Mouse (Mus musculus) liver, embryonic 11.5 days (tissue): ENCODE results near the gene Zfp64. TPM values are rescaled to one million over a fixed set of nuclear protein-coding genes. Genes with fewer than 3 reads are reported as not detected.

ENCODE experiments used
- ATAC-seq: fragments of 200-750 bp; cut with Nextera tagmentation; replicated peaks from 2 replicates; pipeline ENCODE4 v1.8.0; 2017; ENCODE audit warnings: moderate number of reproducible peaks, mild to moderate bottlenecking, moderate TSS enrichment, moderate library complexity; ENCODE audit not compliant: low FRiP score
- DNase-seq: peaks from one replicate; pipeline ENCODE4 v3.0.0-alpha.2; 2017; ENCODE audit warnings: low spot score
- H3K27ac ChIP-seq: fragments of 300-500 bp; sonication (generic); 2 replicates; pipeline ENCODE4 v1.5.1; 2014; ENCODE audit warnings: mild to moderate bottlenecking, low read depth, low read length, control low read depth
- H3K27me3 ChIP-seq: fragments of 300-500 bp; sonication (generic); replicated peaks from 2 replicates; pipeline ENCODE4 v1.6.1; 2014; ENCODE audit warnings: low read length, mixed read lengths; ENCODE audit not compliant: control insufficient read depth, insufficient read depth
- H3K36me3 ChIP-seq: fragments of 300-500 bp; sonication (generic); 2 replicates; pipeline ENCODE4 v1.6.1; 2014; ENCODE audit warnings: mild to moderate bottlenecking, low read length, moderate library complexity, mixed read lengths; ENCODE audit not compliant: control insufficient read depth, insufficient read depth
- H3K4me1 ChIP-seq: fragments of 300-500 bp; sonication (generic); replicated peaks from 2 replicates; pipeline ENCODE4 v1.6.1; 2014; ENCODE audit warnings: low read length, mixed read lengths; ENCODE audit not compliant: control insufficient read depth, insufficient read depth
- H3K4me2 ChIP-seq: fragments of 300-500 bp; sonication (generic); 2 replicates; pipeline ENCODE4 v1.6.1; 2014; ENCODE audit warnings: mild to moderate bottlenecking, control low read depth, moderate library complexity
- H3K4me3 ChIP-seq: fragments of 300-500 bp; sonication (generic); 2 replicates; pipeline ENCODE4 v1.5.1; 2014; ENCODE audit warnings: low read depth, low read length, control low read depth
- H3K9ac ChIP-seq: fragments of 300-500 bp; sonication (generic); 2 replicates; pipeline ENCODE4 v1.6.1; 2014; ENCODE audit warnings: low read depth, low read length, control low read depth
- H3K9me3 ChIP-seq: fragments of 300-500 bp; sonication (generic); 2 replicates; pipeline ENCODE4 v1.6.1; 2016; ENCODE audit warnings: low read length, inconsistent platforms, mixed read lengths; ENCODE audit not compliant: control insufficient read depth
- WGBS: fragments of 180-500 bp; shearing (Covaris S2); extraction: QIAGEN DNeasy Blood & Tissue Kit; methylation state at CpG from one replicate; pipeline ENCODE4 v1.1.7; 2014; 5-methylcytosine and 5-hydroxymethylcytosine counted together
- polyA plus RNA-seq: library from polyadenylated mRNA; unstranded; fragments of >200 nt; fragmentation: Nextera tagmentation; extraction: Ambion mirVana; gene quantifications from 2 replicates; pipeline ENCODE4 v1.2.1, GENCODE M21; 2014

The Zfp64 gene
- polyA plus RNA-seq, 1 experiment from 2014 or later: 30.6 TPM

- Histone ChIP-seq H3K36me3 (no peaks in the 10 kb centered on the region), H3K4me2 (no peak overlapping the region), H3K4me1 (no peaks in the 10 kb centered on the region), H3K27ac (no peak overlapping the region), H3K27me3 (no peaks in the 10 kb centered on the region), H3K9me3 (no peaks in the 10 kb centered on the region), H3K4me3 (no peak overlapping the region), H3K9ac (no peak overlapping the region)
- ATAC-seq: no peak
- WGBS: 87% methylated on average over 8 of the region's 8 CpGs
- no peak for DNase-seq
Observed at GRCm38 (mm10) chr2:168895531-168895930, 59.9 kb downstream of the Zfp64 start.

- H3K4me2 ChIP-seq: no peak overlapping the region
- DNase-seq (no peak), ATAC-seq (no peak)
- no peaks in the 10 kb centered on the region for H3K36me3 ChIP-seq
- no peak overlapping the region for H3K9ac ChIP-seq
- no peaks in the 10 kb centered on the region for H3K4me1 ChIP-seq
- H3K4me3 ChIP-seq: no peak overlapping the region
- no peaks in the 10 kb centered on the region for H3K27me3 ChIP-seq
- H3K9me3 ChIP-seq: no peaks in the 10 kb centered on the region
- no peak overlapping the region for H3K27ac ChIP-seq
- WGBS: 85% methylated on average over 7 of the region's 7 CpGs
Observed at GRCm38 (mm10) chr2:168894738-168895137, 60.6 kb downstream of the Zfp64 start.

GRCm38 (mm10) chr2:168892057-168892456, 63.3 kb downstream of the Zfp64 start:
- Histone ChIP-seq H3K36me3 (no peaks in the 10 kb centered on the region), H3K9ac (no peak overlapping the region), H3K9me3 (no peaks in the 10 kb centered on the region), H3K27me3 (no peaks in the 10 kb centered on the region), H3K4me1 (no peaks in the 10 kb centered on the region), H3K4me3 (no peak overlapping the region), H3K27ac (no peak overlapping the region), H3K4me2 (no peak overlapping the region)
- DNase-seq (no peak), ATAC-seq (no peak)
- WGBS: 82% methylated on average over 2 of the region's 2 CpGs

- no peak for ATAC-seq
- Histone ChIP-seq H3K36me3 (no peaks in the 10 kb centered on the region), H3K4me1 (no peaks in the 10 kb centered on the region), H3K27ac (no peak overlapping the region), H3K9me3 (no peaks in the 10 kb centered on the region), H3K4me3 (no peak overlapping the region), H3K9ac (no peak overlapping the region), H3K27me3 (no peaks in the 10 kb centered on the region), H3K4me2 (no peak overlapping the region)
- WGBS: 61% methylated on average over 8 of the region's 8 CpGs
- DNase-seq: no peak
Observed at GRCm38 (mm10) chr2:168884641-168885040, 70.7 kb downstream of the Zfp64 start.

- H3K9ac ChIP-seq: no peak overlapping the region
- 53% methylated on average over 1 of the region's 1 CpGs for WGBS
Observed at GRCm38 (mm10) chr2:168882997-168883396, 72.4 kb downstream of the Zfp64 start.

GRCm38 (mm10) chr2:168881927-168882326, 73.5 kb downstream of the Zfp64 start:
- no peak overlapping the region for H3K27ac ChIP-seq
- no peaks in the 10 kb centered on the region for H3K27me3 ChIP-seq
- no peak overlapping the region for H3K9ac ChIP-seq
- no peak overlapping the region for H3K4me2 ChIP-seq
- H3K36me3 ChIP-seq: no peaks in the 10 kb centered on the region
- ATAC-seq: no peak
- H3K4me1 ChIP-seq: no peaks in the 10 kb centered on the region
- no peak for DNase-seq
- H3K9me3 ChIP-seq: no peaks in the 10 kb centered on the region
- 38% methylated on average over 5 of the region's 5 CpGs for WGBS
- no peak overlapping the region for H3K4me3 ChIP-seq

More at GRCm38 (mm10) chr2:168882997-168883396, 72.4 kb downstream of the Zfp64 start:
- ATAC-seq (no peak), DNase-seq (no peak)
- Histone ChIP-seq H3K4me3 (no peak overlapping the region), H3K4me2 (no peak overlapping the region), H3K27me3 (no peaks in the 10 kb centered on the region), H3K27ac (no peak overlapping the region), H3K36me3 (no peaks in the 10 kb centered on the region), H3K9me3 (no peaks in the 10 kb centered on the region), H3K4me1 (no peaks in the 10 kb centered on the region)

GRCm38 (mm10) chr2:168879573-168879972, 75.8 kb downstream of the Zfp64 start:
- DNase-seq (no peak), ATAC-seq (no peak)
- Histone ChIP-seq H3K4me2 (no peak overlapping the region), H3K4me1 (no peaks in the 10 kb centered on the region), H3K27ac (no peak overlapping the region), H3K27me3 (no peaks in the 10 kb centered on the region), H3K36me3 (no peaks in the 10 kb centered on the region), H3K9ac (no peak overlapping the region), H3K9me3 (no peaks in the 10 kb centered on the region), H3K4me3 (no peak overlapping the region)
- 78% methylated on average over 10 of the region's 10 CpGs for WGBS

- DNase-seq (no peak), ATAC-seq (peak; percentile 26; the same call in 1 of the 2 replicates)
- no peaks in the 10 kb centered on the region for H3K36me3 ChIP-seq
- H3K4me2 ChIP-seq: no peak overlapping the region
- no peak overlapping the region for H3K27ac ChIP-seq
- WGBS: 71% methylated on average over 8 of the region's 8 CpGs
- H3K9ac ChIP-seq: no peak overlapping the region
- no peaks in the 10 kb centered on the region for H3K9me3 ChIP-seq
- H3K4me3 ChIP-seq: no peak overlapping the region
- no peaks in the 10 kb centered on the region for H3K4me1 ChIP-seq
- no peaks in the 10 kb centered on the region for H3K27me3 ChIP-seq
Observed at GRCm38 (mm10) chr2:168878708-168879107, 76.7 kb downstream of the Zfp64 start.

- DNase-seq (no peak), ATAC-seq (no peak)
- Histone ChIP-seq H3K9ac (no peak overlapping the region), H3K36me3 (no peaks in the 10 kb centered on the region), H3K4me2 (no peak overlapping the region), H3K27ac (no peak overlapping the region), H3K4me3 (no peak overlapping the region), H3K9me3 (no peaks in the 10 kb centered on the region), H3K4me1 (no peaks in the 10 kb centered on the region), H3K27me3 (no peaks in the 10 kb centered on the region)
- WGBS: 65% methylated on average over 4 of the region's 4 CpGs
Observed at GRCm38 (mm10) chr2:168878158-168878557, 77.2 kb downstream of the Zfp64 start.
